Mouse (Mus musculus) B cell, adult 2 months (primary cell): ENCODE results near the gene 1110008L16Rik.
A peak's percentile ranks its signal among the peaks of the same experiment; 100 is the strongest.
"Not testable (repeated sequence)": the region's sequence is repeated elsewhere in the genome, so short reads cannot be mapped to it uniquely, and the experiment has no call there.

Experiments
- DNase-seq, 2 experiments: peaks; one replicate each; pipeline ENCODE4 v3.0.0; 2022

1110008L16Rik gene

GRCm38 (mm10) chr12:55299336-55299735 lies at the start of gene 1110008L16Rik:
TSS of gene 1110008L16Rik (plus strand) at chr12:55299577.
- DNase-seq = no peak

- DNase-seq = not testable (repeated sequence)
These were observed 37.4 kb upstream of the 1110008L16Rik start for GRCm38 (mm10) chr12:55261950-55262349.

- not testable (repeated sequence) for DNase-seq
These were observed 36.0 kb upstream of the 1110008L16Rik start for GRCm38 (mm10) chr12:55263385-55263784.

GRCm38 (mm10) chr12:55272243-55272642 lies 27.1 kb upstream of the 1110008L16Rik start:
- no peak for DNase-seq

GRCm38 (mm10) chr12:55277583-55277982 lies 21.8 kb upstream of the 1110008L16Rik start:
- DNase-seq = not testable (repeated sequence)

GRCm38 (mm10) chr12:55298112-55298511 lies 1.3 kb upstream of the 1110008L16Rik start:
- DNase-seq = no peak

- DNase-seq = no peak
These were observed 1.5 kb downstream of the 1110008L16Rik start for GRCm38 (mm10) chr12:55300820-55301351.

- peak; percentile 29 to 35 for DNase-seq
These were observed 2.3 kb downstream of the 1110008L16Rik start for GRCm38 (mm10) chr12:55301472-55302300.

- peak; percentile 89 to 90 for DNase-seq
These were observed 3.4 kb downstream of the 1110008L16Rik start, which contains the start of gene Ppp2r3c for GRCm38 (mm10) chr12:55302485-55303441. TSS of gene Ppp2r3c (minus strand) at chr12:55302998.

- DNase-seq = peak in 1 of 2 experiments; percentile 8
These were observed 7.0 kb downstream of the 1110008L16Rik start for GRCm38 (mm10) chr12:55306371-55306770.

- no peak for DNase-seq
These were observed 8.2 kb downstream of the 1110008L16Rik start for GRCm38 (mm10) chr12:55307566-55307965.

GRCm38 (mm10) chr12:55308731-55309130 lies 9.4 kb downstream of the 1110008L16Rik start:
- no peak for DNase-seq

GRCm38 (mm10) chr12:55309501-55309900 lies 10.1 kb downstream of the 1110008L16Rik start:
- no peak for DNase-seq

GRCm38 (mm10) chr12:55311841-55312240 lies 12.5 kb downstream of the 1110008L16Rik start:
- DNase-seq = no peak

GRCm38 (mm10) chr12:55313901-55314300 lies 14.5 kb downstream of the 1110008L16Rik start:
- peak; percentile 4 to 10 for DNase-seq

- DNase-seq = peak; percentile 89 to 93
These were observed 15.8 kb downstream of the 1110008L16Rik start for GRCm38 (mm10) chr12:55315192-55315591.

GRCm38 (mm10) chr12:55321642-55322291 lies 22.4 kb downstream of the 1110008L16Rik start:
- no peak for DNase-seq

GRCm38 (mm10) chr12:55325702-55326101 lies 26.3 kb downstream of the 1110008L16Rik start:
- no peak for DNase-seq

- no peak for DNase-seq
These were observed 29.4 kb downstream of the 1110008L16Rik start for GRCm38 (mm10) chr12:55328784-55329183.

GRCm38 (mm10) chr12:55329351-55329750 lies 30.0 kb downstream of the 1110008L16Rik start:
- DNase-seq = no peak

- DNase-seq = no peak
These were observed 34.3 kb downstream of the 1110008L16Rik start for GRCm38 (mm10) chr12:55333662-55334061.

- not testable (repeated sequence) for DNase-seq
These were observed 39.1 kb downstream of the 1110008L16Rik start for GRCm38 (mm10) chr12:55338490-55338889.
